Mouse (Mus musculus): ENCODE results near the gene Gm37240.

The Gm37240 gene

GRCm38 (mm10) chr3:85878911-85879310 lies 8.4 kb downstream of the Gm37240 start:
- no peak for DNase-seq (ENCODE audit: low read depth, low spot score)

- DNase-seq (ENCODE audit: low read depth, low spot score): no peak
Observed at GRCm38 (mm10) chr3:85863996-85864395, 23.3 kb downstream of the Gm37240 start.

DNA sequence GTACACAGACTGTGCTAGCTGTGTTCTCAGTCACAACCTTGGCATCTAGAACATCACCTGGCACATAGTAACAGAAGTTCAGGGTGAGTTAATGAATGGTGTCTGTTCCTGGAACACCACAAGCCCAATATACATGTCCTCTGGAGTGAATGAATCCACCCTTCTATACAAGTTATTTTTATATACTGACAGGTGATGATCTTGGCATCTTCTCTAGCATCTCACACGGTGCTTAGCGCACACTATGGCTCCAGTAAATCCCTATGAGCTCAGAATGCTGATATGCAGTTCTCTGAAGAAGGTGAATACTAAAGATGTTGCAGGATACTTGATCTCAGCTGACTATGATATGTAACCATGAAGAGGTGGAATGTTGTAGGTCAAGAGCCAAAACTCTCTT lies 24.4 kb downstream of the Gm37240 start:
- no peak for DNase-seq (ENCODE audit: low read depth, low spot score)

DNA sequence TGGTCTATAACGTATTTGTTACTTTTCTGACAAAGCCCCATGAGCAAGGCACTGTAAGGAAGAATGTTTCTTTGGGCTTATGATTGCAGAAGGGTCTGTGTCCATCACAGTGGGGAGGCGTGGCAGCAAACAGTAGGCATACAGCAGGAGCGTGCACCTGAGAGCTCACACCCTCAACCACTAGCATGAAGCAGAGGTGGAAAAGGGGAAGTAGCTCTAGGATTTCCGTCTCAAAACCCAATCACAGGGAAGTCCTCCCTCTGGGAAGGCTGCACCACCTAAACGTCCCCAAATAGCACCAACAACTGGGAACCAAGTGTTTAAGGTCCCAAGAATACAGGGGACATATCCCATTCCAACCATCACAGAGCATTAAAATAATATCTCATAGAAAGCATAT lies 26.3 kb downstream of the Gm37240 start:
- DNase-seq (ENCODE audit: low read depth, low spot score): no peak

DNA sequence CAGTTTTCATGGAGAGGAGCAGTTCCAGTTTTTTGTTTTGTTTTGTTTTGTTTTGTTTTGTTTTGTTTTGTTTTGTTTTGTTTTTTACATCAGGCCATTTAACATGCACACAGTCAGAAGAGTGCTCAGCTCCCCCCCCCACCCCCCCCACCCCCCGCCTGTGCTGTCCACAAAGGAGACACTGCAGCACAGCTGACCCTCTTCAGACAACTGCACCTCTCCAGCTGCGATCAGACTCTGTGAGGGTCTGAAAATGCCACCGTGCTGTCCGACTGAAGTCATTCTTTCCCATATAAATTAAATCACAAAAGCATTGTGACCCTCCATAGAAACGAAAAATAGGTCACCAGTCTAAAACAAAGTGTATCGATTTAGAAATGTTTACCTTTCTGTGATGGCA lies 28.0 kb downstream of the Gm37240 start:
- no peak for DNase-seq (ENCODE audit: low read depth, low spot score)

- no peak for DNase-seq (ENCODE audit: low read depth, low spot score)
Observed at GRCm38 (mm10) chr3:85858140-85859135, 28.9 kb downstream of the Gm37240 start.

- DNase-seq (ENCODE audit: low read depth, low spot score): no peak
Observed at GRCm38 (mm10) chr3:85857083-85857482, 30.2 kb downstream of the Gm37240 start.

- no peak for DNase-seq (ENCODE audit: low read depth, low spot score)
Observed at GRCm38 (mm10) chr3:85855947-85856346, 31.4 kb downstream of the Gm37240 start.

DNA sequence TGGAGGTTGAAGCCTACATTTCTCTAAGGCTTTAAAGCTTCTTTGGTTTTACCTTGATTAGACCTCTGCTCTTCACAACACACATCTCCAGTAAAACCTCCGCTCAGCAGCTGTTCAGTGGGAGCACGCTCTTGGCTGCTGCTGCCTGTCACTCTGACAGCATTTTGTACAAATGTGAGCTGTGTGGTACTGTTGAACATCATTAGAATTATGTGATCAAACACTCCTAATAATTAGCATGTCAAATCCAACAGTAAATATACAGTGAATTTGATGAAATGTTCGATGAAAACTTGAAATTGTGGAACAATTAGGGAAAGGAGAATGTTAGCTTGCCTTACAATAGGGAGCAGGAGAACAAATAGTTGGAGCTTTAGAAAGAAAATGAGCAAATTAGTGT lies 32.3 kb downstream of the Gm37240 start:
- DNase-seq (ENCODE audit: low read depth, low spot score): no peak

DNA sequence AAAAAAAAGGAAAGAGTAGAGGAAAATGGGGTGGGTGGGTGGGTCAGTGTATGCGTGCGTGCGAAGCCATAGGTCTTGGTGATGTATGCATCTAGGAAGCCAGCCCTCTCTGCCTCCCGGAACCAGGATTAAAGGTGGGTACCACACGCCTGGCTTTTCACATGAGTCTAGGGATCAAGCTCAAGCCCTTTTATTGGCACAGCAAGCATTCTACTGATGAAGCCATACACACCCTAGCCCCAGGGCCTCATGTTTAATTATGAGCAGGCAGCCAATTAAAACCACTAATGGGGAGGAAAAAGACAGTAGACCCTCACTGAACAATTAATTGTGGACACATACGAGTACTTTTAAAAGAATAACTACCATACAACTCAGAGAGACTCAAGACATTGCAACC lies 33.2 kb downstream of the Gm37240 start:
- no peak for DNase-seq (ENCODE audit: low read depth, low spot score)

- no peak for DNase-seq (ENCODE audit: low read depth, low spot score)
Observed at GRCm38 (mm10) chr3:85853715-85854114, 33.6 kb downstream of the Gm37240 start.

- DNase-seq (ENCODE audit: low read depth, low spot score): no peak
Observed at GRCm38 (mm10) chr3:85850079-85850478, 37.2 kb downstream of the Gm37240 start.

DNA sequence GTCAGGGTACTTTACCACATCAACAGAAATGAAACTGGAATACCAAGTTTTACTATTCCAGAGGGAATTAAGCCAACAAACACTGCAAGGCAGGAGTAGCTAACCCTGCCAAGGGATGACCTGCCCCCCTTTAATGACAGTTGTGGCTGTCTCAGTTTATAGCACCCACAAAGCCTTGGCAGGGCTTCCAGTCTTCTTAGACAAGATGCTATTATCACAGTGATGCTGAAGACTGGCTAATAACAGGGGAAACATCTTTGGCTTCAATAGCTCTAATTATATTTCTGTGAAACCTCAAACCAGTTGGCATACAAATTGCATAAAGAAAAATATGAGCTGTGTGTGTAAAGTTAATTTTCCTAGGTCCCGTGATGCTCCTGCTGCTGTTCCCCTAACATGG lies 41.0 kb downstream of the Gm37240 start:
- DNase-seq (ENCODE audit: low read depth, low spot score): no peak

GRCm38 (mm10) chr3:85845341-85845740 lies 42.0 kb downstream of the Gm37240 start:
- no peak for DNase-seq (ENCODE audit: low read depth, low spot score)

DNA sequence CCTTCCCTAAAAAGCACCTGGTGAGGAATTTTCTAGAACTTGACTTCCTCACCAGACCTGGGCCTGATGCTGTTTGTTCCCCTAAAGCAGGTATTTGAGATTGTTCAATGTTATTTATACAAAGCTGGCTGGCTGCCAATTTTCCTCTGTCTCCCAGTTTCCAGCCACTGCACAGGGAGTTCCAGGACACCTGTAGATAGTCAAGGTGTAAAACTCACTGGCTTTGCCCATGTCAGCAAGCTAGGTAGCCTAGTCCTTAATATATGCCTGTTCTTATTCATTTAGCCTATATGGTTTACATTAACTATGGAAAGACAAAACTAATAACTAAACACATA lies 44.5 kb downstream of the Gm37240 start:
- DNase-seq (ENCODE audit: low read depth, low spot score): no peak

- no peak for DNase-seq (ENCODE audit: low read depth, low spot score)
Observed at GRCm38 (mm10) chr3:85842177-85842880, 45.0 kb downstream of the Gm37240 start.

GRCm38 (mm10) chr3:85841454-85842176 lies 45.7 kb downstream of the Gm37240 start:
- no peak for DNase-seq (ENCODE audit: low read depth, low spot score)

DNA sequence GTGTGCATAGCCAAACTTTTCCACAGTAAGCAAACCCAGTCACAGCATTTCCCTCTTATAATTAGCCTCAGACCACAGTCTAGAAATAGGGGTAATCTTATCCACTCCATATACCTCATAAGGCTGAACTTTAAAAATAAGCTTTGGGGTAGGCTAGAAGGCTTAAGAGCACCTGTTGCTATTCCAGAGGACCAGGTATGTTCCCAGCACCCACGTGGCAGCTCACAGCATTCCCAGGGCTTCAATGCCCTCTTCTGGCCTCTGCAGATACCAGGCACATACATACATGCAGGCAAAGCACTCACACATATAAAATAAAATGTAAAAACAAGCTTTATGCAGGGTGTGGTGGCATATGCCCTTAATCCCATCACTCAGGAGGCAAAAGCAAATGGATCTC lies 53.7 kb downstream of the Gm37240 start:
- no peak for DNase-seq (ENCODE audit: low read depth, low spot score)

DNA sequence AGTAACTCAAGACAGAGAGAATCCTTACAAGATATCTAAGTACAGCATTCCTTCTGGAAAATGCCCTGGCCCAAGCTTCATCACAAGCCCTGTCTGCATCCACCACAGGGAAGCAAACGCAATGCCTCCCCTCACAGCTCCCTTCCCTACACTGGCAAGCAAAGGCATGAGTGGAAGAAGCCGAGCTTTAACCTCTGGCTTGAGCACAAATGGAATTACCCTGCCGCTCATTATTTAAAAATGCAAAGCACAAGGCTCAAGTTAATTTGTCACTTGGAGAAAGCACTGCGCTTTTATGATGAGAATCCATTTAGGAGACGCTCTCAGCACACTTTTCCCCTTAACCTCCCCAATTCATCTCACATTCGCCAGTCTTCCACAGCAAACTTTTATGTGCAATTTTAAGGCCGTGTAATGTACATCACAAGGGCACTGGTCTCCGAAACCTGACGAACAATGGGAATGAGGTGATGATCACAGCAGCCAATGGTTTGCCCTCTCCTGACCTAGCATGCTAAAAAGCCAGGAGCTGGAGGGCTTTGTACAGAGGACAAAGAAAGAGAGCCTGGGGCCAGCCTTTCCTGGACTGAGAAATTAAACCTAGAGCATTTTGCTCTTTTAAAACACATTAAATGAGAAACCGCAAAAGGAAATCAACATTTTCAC lies 54.7 kb downstream of the Gm37240 start:
- DNase-seq (ENCODE audit: low read depth, low spot score): no peak

- DNase-seq (ENCODE audit: low read depth, low spot score): no peak
Observed at GRCm38 (mm10) chr3:85831785-85832184, 55.5 kb downstream of the Gm37240 start.

- DNase-seq (ENCODE audit: low read depth, low spot score): no peak
Observed at GRCm38 (mm10) chr3:85829047-85829446, 58.3 kb downstream of the Gm37240 start.

GRCm38 (mm10) chr3:85827815-85828214 lies 59.5 kb downstream of the Gm37240 start:
- DNase-seq (ENCODE audit: low read depth, low spot score): no peak

Measured in mesoderm, embryonic 11.5 days (tissue).